Mouse (Mus musculus) embryonic fibroblast, embryonic 13.5 days (primary cell): ENCODE measurements at regions not wholly inside any gene's neighbourhood (a gene's known extent, or its start where the extent isn't known, plus 50 kb on each side); places are given as distances from the start of the nearest gene placed in this dataset.

Experiments
- CTCF ChIP-seq: IDR thresholded peaks from 2 replicates; pipeline ENCODE4 v1.5.1; 2011; ENCODE audit warnings: mild to moderate bottlenecking, control low read depth, low read length, moderate library complexity, borderline replicate concordance; ENCODE audit not compliant: insufficient read depth
- POLR2A ChIP-seq: IDR thresholded peaks from 2 replicates; pipeline ENCODE4 v1.6.1; 2011; ENCODE audit warnings: low read depth, mild to moderate bottlenecking, control low read depth, low read length, moderate library complexity

DNA sequence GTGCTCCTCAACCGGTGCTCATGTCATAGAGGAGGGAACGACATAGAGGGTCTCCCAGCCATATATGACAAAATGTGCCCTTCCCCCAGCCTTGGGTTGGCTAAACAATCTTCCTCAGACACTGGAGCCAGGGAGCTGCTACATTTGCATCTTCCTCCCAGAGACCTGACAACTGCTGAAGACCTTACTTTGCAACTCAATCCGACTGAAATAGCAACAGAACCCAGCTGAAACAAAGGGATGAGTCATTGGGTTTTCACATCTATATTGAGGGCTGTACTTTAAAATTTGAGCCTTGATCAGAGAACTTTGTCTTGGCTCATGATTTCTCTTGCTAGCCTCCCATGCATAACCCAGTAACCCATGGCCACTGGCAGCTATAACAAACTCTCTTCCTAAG, 115.5 kb downstream of the Crisp4 start:
- TF ChIP-seq POLR2A = no peak
- TF ChIP-seq CTCF = no peak
